Mouse (Mus musculus): ENCODE measurements around the gene Ano6. TPM values are rescaled to one million over a fixed set of nuclear protein-coding genes. Genes with fewer than 3 reads are reported as not detected.

Gene Ano6
- total and polyA plus RNA-seq, 3 experiments: 14.9 to 27.0 (median 18.4) TPM

DNA sequence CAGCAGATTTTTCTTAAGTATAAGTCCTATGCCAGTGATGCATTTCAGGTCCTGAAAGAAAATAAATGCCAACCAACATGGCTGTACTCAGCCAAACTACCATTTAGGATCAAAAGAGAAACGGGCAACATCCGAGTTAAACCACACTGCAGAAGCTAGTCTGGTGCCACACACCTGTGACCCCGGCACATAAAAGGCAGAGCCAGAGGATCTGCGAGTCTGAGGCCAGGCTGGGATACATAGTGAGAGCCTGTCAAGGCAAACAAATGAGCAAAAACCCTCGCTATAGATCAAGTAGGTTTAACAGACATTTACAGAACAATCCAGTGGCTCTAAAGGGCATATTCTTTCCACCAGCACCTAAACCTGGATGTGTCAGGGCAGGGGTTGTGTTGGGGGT is 190.0 kb downstream of the Ano6 start:
- H3K36me3 ChIP-seq (replicated peaks in 1 of 2; ENCODE audit: control insufficient read depth in 1 of 2, insufficient read depth in 1 of 2, low read length in 1 of 2): peaks cover 0 to 1% of the 10 kb centered on the region in 2 experiments
- DNase-seq (ENCODE audit: extremely low read depth): no peak
- no peak overlapping the region for H3K4me3 ChIP-seq (replicated peaks in 1 of 3; ENCODE audit: low read depth in 2 of 3, low read length in 2 of 3, poor library complexity in 1 of 3)
- no peak overlapping the region for H3K4me2 ChIP-seq (ENCODE audit: insufficient read depth, low read depth, poor library complexity, severe bottlenecking)
- in situ Hi-C loops (cut with MboI; ENCODE audit: low pct_ligation_motif_present, low pct_unique_long_range_greater_than_20kb, low sequenced_read_pairs) (no loop called here), dilution Hi-C loops (cut with MboI; ENCODE audit: extremely low pct_ligation_motif_present, extremely low pct_unique_long_range_greater_than_20kb, low sequenced_read_pairs) (no loop called here)
- TF ChIP-seq HCFC1 (IDR thresholded peaks at IDR 0.05; ENCODE audit: low read depth, low read length): no peak
- TF ChIP-seq NRF1 (IDR thresholded peaks at IDR 0.05; ENCODE audit: low read depth, low read length): no peak
- no peak for TF ChIP-seq PAX5 (IDR thresholded peaks at IDR 0.05; ENCODE audit: low read length)
- no peak for TF ChIP-seq CHD2 (IDR thresholded peaks at IDR 0.05; ENCODE audit: low read length)
- TF ChIP-seq RAD21 (IDR thresholded peaks at IDR 0.05; ENCODE audit: low read depth, low read length): no peak
- no peak for TF ChIP-seq ZNF384 (IDR thresholded peaks at IDR 0.05; ENCODE audit: low read depth, low read length)
- TF ChIP-seq RCOR1 (conservative IDR thresholded peaks at IDR 0.05; ENCODE audit: low read depth, low read length): no peak
- no peak for TF ChIP-seq MAFK (IDR thresholded peaks at IDR 0.05; ENCODE audit: insufficient replicate concordance, low read length)
- no peak for TF ChIP-seq USF2 (conservative IDR thresholded peaks at IDR 0.05; ENCODE audit: low read depth, low read length)
- no peak for TF ChIP-seq JUND (conservative IDR thresholded peaks at IDR 0.05; ENCODE audit: low read depth, low read length)
- TF ChIP-seq ZKSCAN1 (IDR thresholded peaks at IDR 0.05; ENCODE audit: borderline replicate concordance, low read depth, low read length): no peak
- TF ChIP-seq SMC3 (IDR thresholded peaks at IDR 0.05; ENCODE audit: low read depth, low read length): no peak
- H3K4me1 ChIP-seq (ENCODE audit: control insufficient read depth in 1 of 2, insufficient read depth in 2 of 2): peaks cover 11 to 33% of the 10 kb centered on the region in 2 experiments
- no peaks in the 10 kb centered on the region for H3K27me3 ChIP-seq (replicated peaks)
- H3K9ac ChIP-seq (ENCODE audit: insufficient read depth, low read depth): no peak overlapping the region
- H3K79me2 ChIP-seq (replicated peaks; ENCODE audit: control insufficient read depth, extremely low read depth, insufficient read depth, poor library complexity, severe bottlenecking): no peaks in the 10 kb centered on the region
- H3K9me3 ChIP-seq (replicated peaks; ENCODE audit: low read length): no peaks in the 10 kb centered on the region
- H3K27ac ChIP-seq (ENCODE audit: insufficient read depth, low read depth): no peak overlapping the region

GRCm38 (mm10) chr15:95987916-95988315 is 197.3 kb downstream of the Ano6 start:
- no peak for TF ChIP-seq CHD1 (IDR thresholded peaks at IDR 0.05; ENCODE audit: low read depth, low read length)
- no peak for TF ChIP-seq ZMIZ1 (IDR thresholded peaks at IDR 0.05; ENCODE audit: low read depth, low read length)
- no peak for TF ChIP-seq NELFE (IDR thresholded peaks at IDR 0.05; ENCODE audit: low read depth, low read length)
- no peak for TF ChIP-seq GABPA (IDR thresholded peaks at IDR 0.05; ENCODE audit: insufficient replicate concordance, low read depth, low read length)
- no peak for TF ChIP-seq POLR2AphosphoS2 (IDR thresholded peaks at IDR 0.05; ENCODE audit: low read depth, low read length)
- no peak for TF ChIP-seq ZC3H11A (IDR thresholded peaks at IDR 0.05; ENCODE audit: low read depth, low read length)
- no peak for TF ChIP-seq HCFC1 (IDR thresholded peaks at IDR 0.05; ENCODE audit: low read depth, low read length)
- TF ChIP-seq TCF12 (IDR thresholded peaks at IDR 0.05; ENCODE audit: low read depth, low read length): no peak
- no peak for TF ChIP-seq SMC3 (IDR thresholded peaks at IDR 0.05; ENCODE audit: low read depth, low read length)
- TF ChIP-seq SIN3A (IDR thresholded peaks at IDR 0.05; ENCODE audit: low read length): no peak
- TF ChIP-seq NRF1 (IDR thresholded peaks at IDR 0.05; ENCODE audit: low read depth, low read length): no peak
- peaks cover 6% of the 10 kb centered on the region for H3K9me3 ChIP-seq (replicated peaks; ENCODE audit: low read length)
- H3K79me2 ChIP-seq (replicated peaks; ENCODE audit: control insufficient read depth, extremely low read depth, insufficient read depth, poor library complexity, severe bottlenecking): no peaks in the 10 kb centered on the region
- no peaks in the 10 kb centered on the region for H3K4me1 ChIP-seq (ENCODE audit: control insufficient read depth in 1 of 2, insufficient read depth in 2 of 2)
- no peaks in the 10 kb centered on the region for H3K27me3 ChIP-seq (replicated peaks)
- H3K4me2 ChIP-seq (ENCODE audit: insufficient read depth, low read depth, poor library complexity, severe bottlenecking): no peak overlapping the region
- no peak for DNase-seq (ENCODE audit: extremely low read depth)
- in situ Hi-C loops (cut with MboI; ENCODE audit: low pct_ligation_motif_present, low pct_unique_long_range_greater_than_20kb, low sequenced_read_pairs): no loop called here
- no peak overlapping the region for H3K4me3 ChIP-seq (replicated peaks in 1 of 3; ENCODE audit: low read depth in 2 of 3, low read length in 2 of 3, poor library complexity in 1 of 3)
- H3K27ac ChIP-seq (ENCODE audit: insufficient read depth, low read depth): no peak overlapping the region
- no peak overlapping the region for H3K9ac ChIP-seq (ENCODE audit: insufficient read depth, low read depth)
- H3K36me3 ChIP-seq (replicated peaks in 1 of 2; ENCODE audit: control insufficient read depth in 1 of 2, insufficient read depth in 1 of 2, low read length in 1 of 2): no peaks in the 10 kb centered on the region
- dilution Hi-C loops (cut with MboI; ENCODE audit: extremely low pct_ligation_motif_present, extremely low pct_unique_long_range_greater_than_20kb, low sequenced_read_pairs): no loop called here

All from CH12.LX (cell line).